Mouse (Mus musculus) liver, postnatal 0 days (tissue): ENCODE measurements around the gene Zc3h18. TPM values are rescaled to one million over a fixed set of nuclear protein-coding genes. Genes with fewer than 3 reads are reported as not detected.
A peak's percentile ranks its signal among the peaks of the same experiment; 100 is the strongest.

Experiments used
- ATAC-seq: fragments of 200-750 bp; cut with Nextera tagmentation; 2 replicates; pipeline ENCODE4 v1.8.0; 2017; ENCODE audit warnings: mild to moderate bottlenecking, moderate library complexity
- DNase-seq: peaks from one replicate; pipeline ENCODE4 v3.0.0-alpha.2; 2016
- H3K27ac ChIP-seq: fragments of 300-500 bp; sonication (generic); 2 replicates; pipeline ENCODE4 v1.5.1; 2014; ENCODE audit warnings: antibody characterized with exemption, moderate library complexity, mild to moderate bottlenecking, low read depth
- H3K27me3 ChIP-seq: fragments of 300-500 bp; sonication (generic); 2 replicates; pipeline ENCODE4 v1.6.1; 2014; ENCODE audit warnings: low read length, control low read depth, mixed read lengths; ENCODE audit not compliant: insufficient read depth
- H3K36me3 ChIP-seq: fragments of 300-500 bp; sonication (generic); replicated peaks from 2 replicates; pipeline ENCODE4 v1.6.1; 2014; ENCODE audit warnings: mild to moderate bottlenecking, control low read depth, low read length, moderate library complexity, mixed read lengths; ENCODE audit not compliant: insufficient read depth
- H3K4me1 ChIP-seq: fragments of 300-500 bp; sonication (generic); 2 replicates; pipeline ENCODE4 v1.6.1; 2014; ENCODE audit warnings: antibody characterized with exemption, mild to moderate bottlenecking, control low read depth; ENCODE audit not compliant: insufficient read depth
- H3K4me2 ChIP-seq: fragments of 300-500 bp; sonication (generic); 2 replicates; pipeline ENCODE4 v1.6.1; 2014; ENCODE audit warnings: low read depth, mild to moderate bottlenecking, low read length, moderate library complexity, mixed read lengths
- H3K4me3 ChIP-seq: fragments of 300-500 bp; sonication (generic); 2 replicates; pipeline ENCODE4 v1.5.1; 2014; ENCODE audit warnings: low read depth, low read length
- H3K9ac ChIP-seq: fragments of 300-500 bp; sonication (generic); replicated peaks from 2 replicates; pipeline ENCODE4 v1.6.1; 2014; ENCODE audit warnings: mild to moderate bottlenecking, moderate library complexity
- H3K9me3 ChIP-seq: fragments of 300-500 bp; sonication (generic); 2 replicates; pipeline ENCODE4 v1.6.1; 2016; ENCODE audit warnings: mild to moderate bottlenecking, control low read depth, low read length, mixed read lengths
- CTCF ChIP-seq: sonication (generic); IDR thresholded peaks from 2 replicates; pipeline ENCODE4 v1.5.1; 2016; ENCODE audit warnings: antibody characterized with exemption, low read depth
- EP300 ChIP-seq: IDR thresholded peaks from 2 replicates; pipeline ENCODE4 v1.6.1; 2016; ENCODE audit warnings: antibody characterized with exemption, low read depth, mild to moderate bottlenecking
- WGBS: fragments of 180-500 bp; shearing (Covaris S2); extraction: QIAGEN DNeasy Blood & Tissue Kit; methylation state at CpG from one replicate; pipeline ENCODE4 v1.1.7; 2014; ENCODE audit not compliant: insufficient replicate concordance; 5-methylcytosine and 5-hydroxymethylcytosine counted together
- polyA plus RNA-seq: library from polyadenylated mRNA; unstranded; fragments of >200 nt; fragmentation: Nextera tagmentation; extraction: Ambion mirVana; gene quantifications from 2 replicates; pipeline ENCODE4 v1.2.1, GENCODE M21; 2015

The Zc3h18 gene
- polyA plus RNA-seq, 1 experiment from 2014 or later, result 15.6 TPM

- H3K9ac ChIP-seq, result no peak overlapping the region
- no peak for ATAC-seq
These were observed 35.6 kb upstream of the Zc3h18 start for GRCm38 (mm10) chr8:122340761-122341160.

GRCm38 (mm10) chr8:122341790-122342189 lies 34.6 kb upstream of the Zc3h18 start:
- no peak overlapping the region for H3K9ac ChIP-seq

More at GRCm38 (mm10) chr8:122340761-122341160, 35.6 kb upstream of the Zc3h18 start:
- 88% methylated on average over 3 of the region's 3 CpGs for WGBS
- TF ChIP-seq EP300 (no peak), CTCF (no peak)
- no peaks in the 10 kb centered on the region; the same call in 1 of the 2 replicates for H3K9me3 ChIP-seq
- no peak overlapping the region for H3K4me2 ChIP-seq
- H3K27me3 ChIP-seq, result peaks cover 5% of the 10 kb centered on the region
- no peak for DNase-seq
- no peak overlapping the region for H3K4me3 ChIP-seq
- peaks cover 33% of the 10 kb centered on the region for H3K4me1 ChIP-seq
- peaks cover 25% of the 10 kb centered on the region for H3K36me3 ChIP-seq
- H3K27ac ChIP-seq, result no peak overlapping the region

GRCm38 (mm10) chr8:122342362-122342761 lies 34.0 kb upstream of the Zc3h18 start:
- peak overlapping the region; percentile 52; the same call in 1 of the 2 replicates for H3K4me2 ChIP-seq
- H3K4me1 ChIP-seq, result peaks cover 33% of the 10 kb centered on the region

More at GRCm38 (mm10) chr8:122341790-122342189, 34.6 kb upstream of the Zc3h18 start:
- H3K4me1 ChIP-seq, result peaks cover 33% of the 10 kb centered on the region
- peaks cover 15% of the 10 kb centered on the region for H3K36me3 ChIP-seq
- DNase-seq (no peak), ATAC-seq (no peak)
- TF ChIP-seq EP300 (no peak), CTCF (no peak)
- no peaks in the 10 kb centered on the region; the same call in 1 of the 2 replicates for H3K9me3 ChIP-seq
- H3K27ac ChIP-seq, result no peak overlapping the region
- peaks cover 5% of the 10 kb centered on the region for H3K27me3 ChIP-seq
- no peak overlapping the region for H3K4me2 ChIP-seq
- WGBS, result 71% methylated on average over 6 of the region's 6 CpGs
- H3K4me3 ChIP-seq, result no peak overlapping the region

GRCm38 (mm10) chr8:122342806-122343209 lies 33.6 kb upstream of the Zc3h18 start:
- DNase-seq (no peak), ATAC-seq (peak; percentile 18; the same call in 1 of the 2 replicates)
- peaks cover 4% of the 10 kb centered on the region for H3K36me3 ChIP-seq
- peak overlapping the region; percentile 30; the same call in 1 of the 2 replicates for H3K9ac ChIP-seq
- 1% methylated on average over 9 of the region's 9 CpGs for WGBS
- no peak for TF ChIP-seq EP300
- H3K9me3 ChIP-seq, result no peaks in the 10 kb centered on the region
- peak overlapping the region; percentile 1; the same call in 1 of the 2 replicates for H3K4me3 ChIP-seq
- no peak overlapping the region for H3K27ac ChIP-seq
- peaks cover 5% of the 10 kb centered on the region for H3K27me3 ChIP-seq
- H3K4me2 ChIP-seq, result peak overlapping the region; percentile 52
- H3K4me1 ChIP-seq, result peaks cover 33% of the 10 kb centered on the region

More at GRCm38 (mm10) chr8:122342362-122342761, 34.0 kb upstream of the Zc3h18 start:
- no peak for DNase-seq
- no peak overlapping the region for H3K4me3 ChIP-seq
- no peak for ATAC-seq
- TF ChIP-seq CTCF (no peak), EP300 (no peak)
- no peak overlapping the region for H3K27ac ChIP-seq
- H3K36me3 ChIP-seq, result peaks cover 9% of the 10 kb centered on the region
- no peaks in the 10 kb centered on the region for H3K9me3 ChIP-seq
- H3K9ac ChIP-seq, result no peak overlapping the region
- 35% methylated on average over 5 of the region's 5 CpGs for WGBS
- H3K27me3 ChIP-seq, result peaks cover 5% of the 10 kb centered on the region

GRCm38 (mm10) chr8:122343341-122343740 lies 33.1 kb upstream of the Zc3h18 start:
- Histone ChIP-seq H3K4me3 (peak overlapping the region; percentile 1; the same call in 1 of the 2 replicates), H3K9me3 (no peaks in the 10 kb centered on the region), H3K4me1 (peaks cover 33% of the 10 kb centered on the region), H3K9ac (peak overlapping the region; percentile 26; the same call in 1 of the 2 replicates), H3K4me2 (peak overlapping the region; percentile 52), H3K27ac (no peak overlapping the region), H3K36me3 (no peaks in the 10 kb centered on the region; the same call in 1 of the 2 replicates), H3K27me3 (peaks cover 5% of the 10 kb centered on the region)
- TF ChIP-seq CTCF (no peak), EP300 (no peak)
- no peak for DNase-seq
- 6% methylated on average over 11 of the region's 11 CpGs for WGBS
- no peak for ATAC-seq

- H3K9me3 ChIP-seq, result no peaks in the 10 kb centered on the region
- TF ChIP-seq CTCF (no peak), EP300 (no peak)
- H3K27ac ChIP-seq, result no peak overlapping the region
- 0% methylated on average over 12 of the region's 14 CpGs for WGBS
- H3K36me3 ChIP-seq, result no peaks in the 10 kb centered on the region; the same call in 1 of the 2 replicates
- ATAC-seq, result no peak
- peaks cover 5% of the 10 kb centered on the region for H3K27me3 ChIP-seq
- H3K9ac ChIP-seq, result peak overlapping the region; percentile 26; the same call in 1 of the 2 replicates
- DNase-seq, result peak; percentile 59
- peak overlapping the region; percentile 1; the same call in 1 of the 2 replicates for H3K4me3 ChIP-seq
- peak overlapping the region; percentile 52 for H3K4me2 ChIP-seq
- H3K4me1 ChIP-seq, result peaks cover 37% of the 10 kb centered on the region
These were observed 32.7 kb upstream of the Zc3h18 start for GRCm38 (mm10) chr8:122343758-122344157.
